Mouse (Mus musculus): ENCODE measurements at regions not wholly inside any gene's neighbourhood (a gene's known extent, or its start where the extent isn't known, plus 50 kb on each side); places are given as distances from the start of the nearest gene placed in this dataset.

DNA sequence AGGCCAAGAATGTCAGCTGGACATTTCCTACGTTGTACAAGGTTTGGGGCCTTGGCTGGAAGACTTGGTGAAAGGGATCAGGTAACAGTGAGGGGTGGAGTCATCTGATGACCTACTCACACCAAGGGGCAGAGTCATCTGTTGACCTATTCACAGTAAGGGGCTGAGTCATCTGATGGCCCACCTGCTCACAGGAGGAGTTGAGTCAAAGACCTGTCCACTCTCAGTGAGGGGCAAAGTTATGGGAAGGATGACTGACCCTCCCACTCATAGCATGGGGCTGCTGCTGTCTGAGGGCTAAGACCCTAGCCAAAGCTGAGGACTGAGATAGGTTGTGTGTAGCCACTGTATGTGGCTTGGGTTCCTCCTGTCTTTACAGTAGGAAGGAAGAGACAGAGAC, 107.2 kb upstream of the Camk1g start:
- TF ChIP-seq CTCF (IDR thresholded peaks at IDR 0.05; ENCODE audit: extremely low read depth, insufficient read length, insufficient replicate concordance, low read depth, low read length) (no peak), POLR2A (IDR thresholded peaks at IDR 0.05; ENCODE audit: low read depth, low read length) (no peak)

Measured in small intestine, adult 2 months (tissue).